Mouse (Mus musculus): ENCODE data around the gene Ache.
"Not testable (repeated sequence)": the region's sequence is repeated elsewhere in the genome, so short reads cannot be mapped to it uniquely, and the experiment has no call there.

Gene Ache

DNA sequence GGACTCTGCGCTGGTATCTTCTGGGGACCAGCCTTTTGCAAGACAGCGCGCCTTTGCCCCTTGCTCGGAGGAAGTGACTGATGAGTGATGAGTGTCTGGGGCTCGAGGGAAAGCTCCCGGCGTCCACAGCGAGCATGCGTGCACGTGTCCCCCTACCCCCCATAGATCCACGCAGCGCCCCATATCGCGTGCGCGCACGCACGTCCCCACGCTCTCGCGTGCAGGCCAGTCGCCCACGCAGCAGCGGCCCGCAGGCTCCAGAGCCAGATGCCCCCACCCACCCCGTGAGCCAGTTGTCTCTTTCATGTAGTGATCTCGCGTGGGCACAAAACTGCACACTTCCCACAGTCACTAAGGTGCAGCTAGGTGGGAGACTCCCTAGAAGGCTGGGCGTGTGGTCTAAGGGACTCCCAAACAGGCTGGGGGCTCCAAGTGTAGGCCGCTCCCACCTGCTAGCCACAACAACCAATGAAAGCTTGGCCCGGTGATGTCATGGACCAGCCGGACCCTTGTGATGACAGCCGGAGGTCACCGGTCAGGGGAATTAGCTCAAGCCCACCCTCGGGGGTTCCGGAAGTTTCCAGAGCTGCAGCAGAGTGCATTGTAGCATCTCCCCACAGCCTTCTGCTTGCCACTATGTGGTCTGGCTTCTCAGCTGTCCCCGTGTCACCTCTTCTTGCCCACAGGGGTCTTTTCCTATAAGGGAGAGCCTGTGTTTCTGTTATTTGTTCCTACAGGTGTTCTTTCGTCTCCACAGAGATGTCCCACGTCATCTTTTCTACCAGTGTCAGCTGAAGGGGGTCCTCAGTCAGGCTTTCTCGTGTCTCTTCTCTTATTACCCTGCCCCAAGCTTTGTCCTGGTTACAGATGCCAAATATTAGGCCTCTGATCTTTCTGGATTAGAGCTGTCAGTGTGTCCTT, at the start of gene Ache:
TSS of gene Ache (plus strand) at position 488 of the 921 bp plus-strand sequence.
- DNase-seq: no peak

DNA sequence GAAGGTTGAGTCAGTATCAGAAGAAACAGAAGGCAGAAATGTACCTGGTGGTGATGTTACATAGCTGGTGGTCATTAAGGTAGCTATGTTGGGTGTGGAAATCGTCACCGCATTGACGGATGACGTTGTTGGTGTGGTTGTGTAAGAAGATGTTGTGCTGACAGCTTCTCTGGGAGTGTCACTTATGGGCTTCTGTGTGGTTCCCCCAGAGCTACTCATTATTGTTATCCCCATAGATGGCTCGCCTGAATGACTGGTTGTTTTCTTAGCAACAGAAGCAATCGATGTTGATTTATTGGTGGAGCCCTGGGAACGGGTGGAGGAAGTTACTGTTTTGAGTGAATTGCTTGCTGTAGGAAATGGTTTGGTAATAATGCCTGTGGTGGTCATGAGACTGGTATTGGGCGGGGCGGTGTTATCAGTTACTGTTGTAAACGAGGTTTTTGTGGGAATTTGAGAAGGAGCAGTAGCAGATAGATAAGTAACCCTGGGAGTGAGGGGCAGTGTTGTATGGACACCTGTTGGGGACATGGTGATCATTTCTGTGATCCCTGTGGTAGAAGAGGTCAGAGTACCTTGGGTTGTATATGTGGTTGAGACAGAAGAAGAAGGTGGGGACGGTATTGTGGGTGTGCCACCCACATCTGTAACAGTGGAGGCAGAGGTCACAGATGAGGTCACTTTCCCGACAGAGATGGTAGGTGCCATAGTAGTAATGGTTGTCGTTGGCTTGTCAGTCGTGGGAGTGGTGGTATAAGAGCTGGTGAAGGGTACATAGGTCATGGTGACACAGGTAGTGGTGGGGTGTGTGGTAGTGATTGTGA, 23.2 kb upstream of the Ache start:
- DNase-seq: no peak

DNA sequence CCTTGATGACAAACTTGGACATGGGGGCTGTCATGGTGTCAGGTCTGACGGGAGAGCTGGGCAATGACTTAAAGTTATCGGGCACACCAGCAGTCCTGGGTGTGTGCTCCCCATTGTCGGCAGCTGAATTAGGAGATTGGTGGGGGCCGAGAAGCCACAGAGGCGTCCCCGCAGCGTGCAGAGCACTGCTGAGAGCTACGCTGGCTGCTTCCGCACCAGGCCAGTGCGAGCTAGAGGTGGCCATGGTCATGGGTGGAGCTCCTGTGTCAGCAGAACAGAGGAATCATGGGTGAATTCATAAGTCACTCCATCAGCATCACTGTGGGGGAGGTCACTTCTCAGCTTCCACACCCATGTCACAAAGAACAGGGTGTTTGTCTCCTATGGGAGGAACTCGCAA, 22.5 kb upstream of the Ache start:
- DNase-seq: no peak

DNA sequence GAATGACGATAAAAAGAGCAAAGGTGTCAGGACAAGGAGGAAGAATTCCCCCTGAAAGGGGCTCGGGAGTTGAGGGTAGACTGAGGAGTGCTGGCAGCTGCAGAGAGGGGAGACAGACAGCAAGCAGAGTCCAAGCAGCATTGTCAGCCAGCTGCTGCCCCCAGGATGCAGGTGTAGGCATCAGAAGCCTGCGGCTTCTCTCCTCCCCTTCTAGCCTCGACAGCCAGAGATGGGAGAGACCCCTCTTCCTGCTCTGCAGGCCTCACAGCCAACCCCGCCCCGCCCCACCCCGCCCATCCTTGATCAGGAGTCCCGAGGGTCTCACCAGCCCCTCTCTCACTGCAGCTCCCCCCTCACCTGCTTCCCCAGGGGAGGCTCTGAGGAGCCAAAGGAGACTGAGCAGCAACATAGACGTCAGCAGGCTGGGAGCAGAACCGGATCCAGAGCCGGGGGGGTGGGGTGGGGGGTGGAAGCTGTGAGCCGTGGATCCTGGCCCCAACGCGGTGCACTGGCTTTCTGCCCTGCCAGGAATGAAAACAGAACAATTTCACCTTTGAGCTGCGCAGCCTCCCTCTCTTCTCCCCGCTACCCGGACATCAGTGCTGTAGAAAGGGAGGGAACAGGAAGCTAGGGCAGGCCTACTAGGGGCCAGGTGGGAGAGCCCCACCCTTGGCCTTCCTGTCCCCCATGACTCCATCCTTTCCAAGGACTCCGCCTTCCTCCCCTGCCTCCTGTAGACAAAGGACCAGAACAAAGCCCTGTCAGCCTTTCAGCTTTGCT, 19.0 kb upstream of the Ache start:
- DNase-seq: no peak

DNA sequence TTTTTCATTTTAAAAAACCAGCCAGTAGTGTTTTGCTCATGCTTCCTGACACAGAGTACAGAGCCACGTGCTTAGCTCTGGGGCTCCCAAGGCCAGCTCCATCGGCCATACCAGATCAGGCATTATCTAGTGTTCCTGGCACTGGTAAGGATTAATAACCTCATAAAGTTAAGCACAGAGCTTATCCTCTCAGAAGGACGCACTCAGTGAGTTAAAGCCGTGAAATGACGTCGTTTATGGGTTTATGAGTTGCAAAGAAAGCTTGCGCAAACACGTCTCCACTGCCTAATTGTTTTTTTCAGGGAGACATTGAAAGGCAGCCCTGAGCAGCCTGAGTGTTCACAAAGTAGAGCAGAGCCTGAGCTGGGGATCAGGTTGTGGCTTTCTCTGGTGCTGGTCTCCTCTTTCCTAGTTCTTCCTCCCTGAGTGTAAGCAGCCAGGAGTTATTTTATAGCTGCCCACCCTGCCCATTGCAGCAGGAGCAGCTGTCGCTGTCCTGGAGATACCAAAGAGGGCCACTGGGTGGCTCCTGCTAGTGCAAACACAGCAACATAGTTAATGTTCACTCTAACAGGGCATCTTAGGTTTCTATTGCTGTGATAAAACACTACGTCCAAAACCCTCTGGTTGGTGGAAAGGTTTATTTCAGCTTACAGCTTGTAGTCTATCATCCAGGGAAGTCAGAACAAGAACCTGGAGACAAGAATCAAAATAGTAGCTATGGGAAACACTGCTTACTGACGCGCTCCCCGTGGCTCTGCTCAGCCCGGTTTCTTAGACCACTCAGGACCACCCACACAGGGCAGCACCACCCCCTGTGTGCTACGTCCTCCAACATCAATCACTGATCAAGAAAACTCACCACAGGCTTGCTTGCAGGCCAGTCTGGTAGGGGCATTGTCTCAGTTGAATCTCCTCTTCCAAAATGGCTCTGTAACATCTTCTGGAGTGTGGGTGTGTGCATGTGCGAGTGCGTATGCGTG, 9.7 kb upstream of the Ache start:
- DNase-seq: no peak

DNA sequence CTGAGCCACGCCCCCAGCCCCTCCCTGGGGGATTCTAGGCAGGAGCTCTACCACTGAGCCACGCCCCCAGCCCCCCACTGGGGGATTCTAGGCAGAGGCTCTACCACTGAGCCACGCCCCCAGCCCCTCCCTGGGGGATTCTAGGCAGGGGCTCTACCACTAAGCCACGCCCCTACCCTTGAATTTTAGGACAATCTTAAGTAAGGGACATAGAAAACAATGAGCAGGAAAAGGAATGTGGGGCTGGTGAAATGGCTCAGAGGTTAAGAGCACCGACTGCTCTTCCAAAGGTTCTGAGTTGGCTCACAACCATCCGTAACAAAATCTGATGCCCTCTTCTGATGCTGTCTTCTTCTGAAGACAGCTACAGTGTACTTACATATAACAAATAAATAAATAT, 2.9 kb upstream of the Ache start:
- DNase-seq: not testable (repeated sequence)

DNA sequence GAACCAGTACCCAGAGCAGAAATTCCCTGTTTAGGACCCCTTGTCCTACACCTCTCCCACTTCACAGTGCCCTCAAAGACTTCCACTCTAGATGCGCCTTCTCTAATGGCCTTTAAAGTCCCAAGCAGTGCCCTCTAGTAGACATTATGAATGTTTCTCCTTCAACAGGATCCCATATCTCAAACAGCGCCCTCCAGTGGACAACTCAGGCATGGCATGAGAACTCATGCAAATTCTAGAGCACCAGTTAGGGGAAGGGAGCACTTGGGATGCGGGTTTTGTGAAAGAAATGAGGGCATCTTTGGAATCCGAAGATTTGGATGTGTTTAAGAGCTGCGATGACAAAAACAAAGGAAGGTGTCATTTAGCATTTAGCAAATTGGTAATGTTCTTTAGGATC, 2.3 kb upstream of the Ache start:
- no peak for DNase-seq

DNA sequence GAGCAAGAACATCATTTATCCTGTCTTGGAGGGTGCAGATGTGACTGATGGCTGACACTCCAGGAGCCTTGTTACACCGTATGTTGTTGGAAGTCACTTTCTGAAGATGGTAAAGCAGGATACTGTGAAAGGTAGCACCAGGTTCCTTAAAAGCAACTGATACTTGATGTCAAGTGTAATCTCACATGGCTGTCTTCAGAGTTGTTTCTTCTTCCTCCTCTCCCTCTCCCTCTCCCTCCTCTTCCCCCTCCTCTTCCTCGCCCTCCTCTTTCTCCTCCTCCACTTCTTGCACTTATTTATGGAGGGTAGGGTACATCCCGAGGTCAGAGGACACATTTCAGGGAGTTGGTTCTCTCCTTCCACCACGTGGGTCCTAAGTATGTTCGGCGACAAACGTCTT, 1.3 kb upstream of the Ache start:
- DNase-seq: no peak

DNA sequence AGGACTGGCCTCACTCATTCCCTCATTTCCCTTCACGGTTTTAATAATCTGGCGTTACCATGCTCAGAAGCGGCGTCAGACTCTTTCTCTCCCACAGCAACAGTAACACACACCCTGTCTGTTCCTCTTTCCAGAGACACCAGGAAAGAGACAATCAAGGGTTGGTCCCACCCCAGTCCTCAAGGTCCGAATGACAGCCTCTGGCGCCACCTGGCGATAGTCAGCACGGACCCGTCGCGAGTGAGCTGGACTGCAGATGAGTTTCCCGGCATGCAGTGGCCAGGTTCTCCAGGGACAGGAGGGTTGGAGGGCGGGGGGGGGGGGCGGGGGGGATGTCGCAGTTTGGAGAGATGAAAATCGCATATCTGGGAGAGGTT, 676 bp upstream of the Ache start:
- DNase-seq: peak; percentile 73

DNA sequence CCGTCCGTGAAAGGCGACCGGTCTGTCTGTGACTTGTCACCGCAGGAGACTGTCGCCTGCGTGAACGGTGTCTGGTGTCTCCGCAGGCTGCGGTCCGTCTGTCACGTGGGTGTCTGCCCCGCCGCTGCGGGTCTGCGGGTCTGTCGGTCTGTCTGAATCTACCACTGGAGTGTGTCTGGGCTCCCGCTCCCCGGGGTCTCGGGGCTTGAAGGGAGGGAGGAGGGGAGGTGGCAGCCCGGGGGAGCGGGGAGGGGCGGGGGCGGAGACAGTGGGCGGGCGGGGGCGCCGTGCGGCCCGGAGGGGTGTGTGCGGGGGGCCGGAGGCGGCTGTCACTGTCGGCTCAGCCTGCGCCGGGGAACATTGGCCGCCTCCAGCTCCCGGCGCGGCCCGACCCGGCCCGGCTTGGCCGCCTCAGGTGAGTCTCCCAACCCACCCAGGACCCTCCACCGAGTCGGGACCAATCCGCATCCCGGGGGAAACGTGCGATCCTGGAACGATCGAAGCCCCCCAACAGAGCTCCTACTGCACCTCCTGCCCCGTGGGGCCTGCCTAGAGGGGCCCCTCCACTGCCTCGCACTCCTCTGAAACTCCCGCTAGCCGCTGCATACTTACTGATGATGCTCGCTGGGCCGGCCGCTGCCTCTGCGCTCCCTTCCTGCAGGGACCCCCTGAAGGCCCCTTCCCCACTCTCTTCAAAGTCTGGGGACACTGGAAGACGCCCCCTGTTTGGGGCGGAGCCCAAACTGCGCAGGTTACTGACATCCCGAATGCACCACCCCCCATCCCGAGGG, 829 bp downstream of the Ache start:
- no peak for DNase-seq

DNA sequence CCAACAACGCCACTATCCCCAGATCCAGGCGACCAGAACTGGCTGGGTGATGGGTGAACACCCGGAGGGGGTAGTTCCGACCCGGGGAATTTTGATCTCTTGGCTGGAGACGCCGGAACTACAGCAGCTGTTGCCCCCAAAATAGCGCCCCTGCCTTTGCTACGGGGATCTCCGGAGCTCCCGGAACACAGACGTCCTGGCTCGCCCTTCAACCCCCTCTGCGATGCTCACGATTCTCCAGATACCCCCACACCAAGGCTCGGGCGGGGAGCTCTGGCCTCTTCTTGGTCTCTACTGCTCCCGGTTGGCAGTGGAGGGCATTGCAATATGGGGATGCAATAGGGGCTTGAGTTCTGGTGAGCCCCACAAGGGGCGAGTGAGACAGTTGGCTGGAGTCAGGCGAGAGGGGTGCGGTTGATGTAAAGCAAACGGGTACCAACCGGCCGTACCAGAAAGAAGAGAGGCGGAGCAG, 1.7 kb downstream of the Ache start:
- DNase-seq: no peak

DNA sequence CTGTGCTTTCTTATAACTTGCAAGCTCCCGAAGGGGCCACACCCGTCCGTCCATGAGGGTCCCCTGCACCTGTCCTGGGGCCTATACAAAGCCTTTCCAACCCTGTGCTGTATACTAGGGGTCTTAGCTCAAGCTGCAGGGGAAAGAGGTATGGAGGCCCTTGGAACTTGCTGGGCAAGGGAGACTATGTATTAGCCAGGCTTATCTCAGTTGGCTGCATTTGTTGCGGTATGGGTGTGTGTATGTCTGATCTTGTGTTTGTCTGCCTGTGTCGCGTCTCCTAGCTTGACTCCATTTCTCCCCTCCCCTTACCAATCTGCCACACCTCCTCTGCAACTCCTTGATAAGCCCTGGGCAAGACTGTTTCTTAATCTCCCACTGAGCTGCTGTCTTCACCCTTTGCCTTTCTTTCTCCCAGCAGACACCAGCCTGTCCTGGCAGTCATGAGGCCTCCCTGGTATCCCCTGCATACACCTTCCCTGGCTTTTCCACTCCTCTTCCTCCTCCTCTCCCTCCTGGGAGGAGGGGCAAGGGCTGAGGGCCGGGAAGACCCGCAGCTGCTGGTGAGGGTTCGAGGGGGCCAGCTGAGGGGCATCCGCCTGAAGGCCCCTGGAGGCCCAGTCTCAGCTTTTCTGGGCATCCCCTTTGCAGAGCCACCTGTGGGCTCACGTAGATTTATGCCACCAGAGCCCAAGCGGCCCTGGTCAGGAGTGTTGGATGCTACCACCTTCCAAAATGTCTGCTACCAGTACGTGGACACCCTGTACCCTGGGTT, 2.5 kb downstream of the Ache start:
- no peak for DNase-seq

DNA sequence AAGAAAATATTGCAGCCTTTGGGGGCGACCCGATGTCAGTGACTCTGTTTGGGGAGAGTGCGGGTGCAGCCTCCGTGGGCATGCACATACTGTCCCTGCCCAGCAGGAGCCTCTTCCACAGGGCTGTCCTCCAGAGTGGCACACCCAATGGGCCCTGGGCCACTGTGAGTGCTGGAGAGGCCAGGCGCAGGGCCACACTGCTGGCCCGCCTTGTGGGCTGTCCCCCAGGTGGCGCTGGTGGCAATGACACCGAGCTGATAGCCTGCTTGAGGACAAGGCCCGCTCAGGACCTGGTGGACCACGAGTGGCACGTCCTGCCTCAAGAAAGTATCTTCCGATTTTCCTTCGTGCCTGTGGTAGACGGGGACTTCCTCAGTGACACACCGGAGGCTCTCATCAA, 3.4 kb downstream of the Ache start:
- peak; percentile 65 for DNase-seq

DNA sequence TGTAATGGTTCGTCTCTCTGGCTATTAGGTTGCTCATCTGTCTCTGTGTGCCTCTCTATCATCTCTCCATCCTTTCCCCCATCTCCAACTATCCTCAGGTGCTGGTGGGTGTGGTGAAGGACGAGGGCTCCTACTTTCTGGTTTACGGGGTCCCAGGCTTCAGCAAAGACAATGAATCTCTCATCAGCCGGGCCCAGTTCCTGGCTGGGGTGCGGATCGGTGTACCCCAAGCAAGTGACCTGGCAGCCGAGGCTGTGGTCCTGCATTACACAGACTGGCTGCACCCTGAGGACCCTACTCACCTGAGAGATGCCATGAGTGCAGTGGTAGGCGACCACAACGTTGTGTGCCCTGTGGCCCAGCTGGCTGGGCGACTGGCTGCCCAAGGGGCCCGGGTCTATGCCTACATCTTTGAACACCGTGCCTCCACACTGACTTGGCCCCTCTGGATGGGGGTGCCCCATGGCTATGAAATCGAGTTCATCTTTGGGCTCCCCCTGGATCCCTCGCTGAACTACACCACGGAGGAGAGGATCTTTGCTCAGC, 4.1 kb downstream of the Ache start:
- DNase-seq: no peak

DNA sequence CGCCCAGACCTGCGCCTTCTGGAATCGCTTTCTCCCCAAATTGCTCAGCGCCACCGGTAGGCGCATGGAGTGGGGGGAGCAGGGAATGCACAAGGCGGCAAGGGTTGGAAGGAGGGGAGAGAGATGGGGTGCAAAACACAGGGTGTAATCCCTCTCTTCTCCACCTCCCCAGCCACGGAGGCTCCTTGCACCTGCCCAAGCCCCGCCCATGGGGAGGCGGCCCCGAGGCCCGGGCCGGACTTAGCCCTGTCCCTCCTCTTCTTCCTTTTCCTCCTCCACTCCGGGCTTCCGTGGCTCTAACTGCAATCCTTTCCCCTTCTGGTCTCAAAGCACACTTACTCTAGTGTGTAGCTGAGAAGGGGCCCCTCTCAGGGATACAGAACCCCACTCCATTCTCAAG, 6.0 kb downstream of the Ache start:
- peak; percentile 88 for DNase-seq

DNA sequence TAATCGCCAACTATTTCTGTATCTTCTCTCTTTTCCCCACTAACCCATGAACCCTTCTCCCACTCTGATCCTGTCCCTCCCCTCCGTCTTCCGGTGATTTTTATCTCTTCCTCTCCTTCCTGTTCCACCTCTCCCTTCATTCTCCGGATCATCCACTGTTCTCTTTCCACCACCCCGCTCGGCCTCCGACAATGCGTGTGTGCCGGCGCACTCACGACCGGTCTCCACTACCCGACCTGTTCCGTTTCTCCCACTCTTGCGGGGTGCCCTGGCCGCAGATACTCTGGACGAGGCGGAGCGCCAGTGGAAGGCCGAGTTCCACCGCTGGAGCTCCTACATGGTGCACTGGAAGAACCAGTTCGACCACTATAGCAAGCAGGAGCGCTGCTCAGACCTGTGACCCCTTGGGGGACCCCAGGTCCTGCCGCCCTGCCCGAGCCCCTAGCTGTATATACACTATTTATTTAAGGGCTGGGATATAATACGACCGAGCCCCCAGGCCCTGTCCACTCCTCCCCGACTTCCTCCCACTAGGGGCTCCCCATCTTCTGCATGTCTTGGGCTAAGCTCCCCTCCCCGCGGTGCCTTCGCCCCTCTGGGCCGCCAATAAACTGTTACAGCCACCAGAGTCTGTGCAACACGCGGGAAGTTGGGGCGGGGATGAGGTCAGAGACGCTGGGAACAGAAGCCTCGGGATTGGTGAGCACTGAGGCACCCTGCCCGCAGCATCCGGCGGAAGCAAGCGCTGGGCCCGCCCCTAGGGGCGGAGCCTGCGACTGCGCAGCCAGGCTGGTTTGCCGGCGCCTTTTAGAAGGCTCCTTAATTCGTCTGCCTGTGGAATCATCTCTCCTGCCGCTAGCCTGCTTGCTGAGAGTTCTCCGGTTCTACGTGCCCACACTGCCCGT, 6.8 kb downstream of the Ache start, which contains the start of gene Ufsp1:
TSS of gene Ufsp1 (plus strand) at position 791 of the 905 bp plus-strand sequence.
- DNase-seq: peak; percentile 96

DNA sequence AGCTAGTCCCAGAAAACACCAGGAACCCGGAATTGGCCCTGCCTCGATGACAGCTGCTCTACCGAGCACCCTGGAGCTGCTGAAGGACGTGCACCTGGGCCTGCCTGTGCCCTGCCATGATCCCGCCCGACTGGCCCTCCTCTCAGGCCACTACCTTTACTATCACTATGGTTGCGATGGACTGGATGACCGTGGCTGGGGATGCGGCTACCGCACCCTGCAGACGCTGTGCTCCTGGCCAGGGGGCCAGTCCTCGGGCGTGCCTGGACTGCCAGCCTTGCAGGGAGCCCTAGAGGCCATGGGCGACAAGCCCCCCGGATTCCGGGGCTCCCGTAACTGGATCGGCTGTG, 7.4 kb downstream of the Ache start:
- no peak for DNase-seq

DNA sequence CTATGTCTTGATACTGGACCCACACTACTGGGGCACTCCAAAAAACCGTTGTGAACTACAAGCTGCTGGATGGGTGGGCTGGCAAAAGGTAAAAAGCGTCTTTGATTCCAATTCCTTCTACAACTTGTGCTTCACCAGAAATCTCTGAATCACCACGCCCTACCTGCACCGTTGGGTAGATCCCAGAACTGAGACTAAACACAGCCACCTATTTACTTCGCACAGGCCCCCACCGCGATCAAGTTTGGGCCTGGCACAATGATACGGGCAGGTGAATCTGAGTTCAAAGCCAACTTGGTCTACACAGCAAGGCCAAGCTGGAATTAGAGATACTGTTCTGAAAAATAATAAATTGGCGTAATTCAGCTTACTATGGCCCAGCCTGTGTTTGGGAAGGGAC, 8.0 kb downstream of the Ache start:
- no peak for DNase-seq

DNA sequence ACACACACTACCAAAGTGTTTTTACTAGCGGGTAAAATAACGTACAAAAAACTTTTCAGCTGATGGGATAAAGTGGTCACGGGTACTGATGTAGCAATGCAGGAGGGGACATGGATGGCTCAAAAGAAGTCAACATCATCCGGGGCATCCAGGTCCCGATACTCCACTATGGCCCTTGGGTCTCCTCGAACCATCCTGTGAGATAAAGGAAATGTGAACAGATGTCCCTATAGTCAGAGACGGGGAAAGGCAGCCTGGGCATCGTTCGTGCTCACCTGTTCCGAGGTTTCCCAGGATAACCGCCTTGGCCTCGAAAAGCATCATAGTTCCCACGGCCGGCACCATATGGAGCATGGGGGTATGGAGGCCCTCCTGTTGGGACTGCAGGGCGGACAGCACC, 8.4 kb downstream of the Ache start:
- no peak for DNase-seq
